Mouse (Mus musculus): ENCODE results near the gene Stk11.
A peak's percentile ranks its signal among the peaks of the same experiment; 100 is the strongest.

DNA sequence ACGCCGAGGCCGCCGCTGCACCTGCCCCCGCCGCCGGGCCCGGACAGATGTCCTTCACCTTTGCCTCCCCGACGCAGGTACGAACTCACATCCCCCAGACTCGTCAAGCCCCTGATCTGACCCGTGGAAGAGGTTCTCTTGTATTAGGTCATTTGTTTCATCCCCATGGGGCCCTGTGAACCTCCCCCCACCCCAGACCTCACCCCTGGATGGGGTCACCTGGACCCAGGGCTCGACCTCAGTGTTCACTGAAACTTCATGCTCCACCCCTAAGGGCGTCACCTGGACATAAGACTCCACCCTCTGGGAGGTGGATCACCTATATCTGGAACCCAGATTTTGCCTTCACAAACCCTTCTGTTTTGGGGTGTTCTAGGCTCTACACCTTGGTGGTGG, 26.9 kb downstream of the Stk11 start:
- TF ChIP-seq POLR2A (IDR thresholded peaks at IDR 0.05; ENCODE audit: low read depth, low read length) = no peak
- TF ChIP-seq CTCF (conservative IDR thresholded peaks at IDR 0.05 in 1 of 2, IDR thresholded peaks at IDR 0.05 in 1 of 2; ENCODE audit: low read depth in 2 of 2, low read length in 2 of 2) = no peak
- TF ChIP-seq MAFK (IDR thresholded peaks at IDR 0.05; ENCODE audit: insufficient replicate concordance, low read length) = no peak
- TF ChIP-seq JUN (IDR thresholded peaks at IDR 0.05; ENCODE audit: insufficient read depth, low read depth, low read length) = no peak
- no peak for TF ChIP-seq EP300 (IDR thresholded peaks at IDR 0.05; ENCODE audit: low read length)
- TF ChIP-seq POLR2AphosphoS2 (IDR thresholded peaks at IDR 0.05; ENCODE audit: low read depth, low read length) = no peak
- TF ChIP-seq ZMIZ1 (IDR thresholded peaks at IDR 0.05; ENCODE audit: low read depth, low read length) = peak; percentile 11; the same call in 1 of the 2 replicates
- TF ChIP-seq SIN3A (IDR thresholded peaks at IDR 0.05; ENCODE audit: low read length) = peak; percentile 12; the same call in 1 of the 2 replicates
- no peak for TF ChIP-seq MAZ (IDR thresholded peaks at IDR 0.05; ENCODE audit: low read depth, low read length)
- no peak for TF ChIP-seq HCFC1 (IDR thresholded peaks at IDR 0.05; ENCODE audit: low read depth, low read length)
- TF ChIP-seq BHLHE40 (IDR thresholded peaks at IDR 0.05; ENCODE audit: low read depth, low read length) = no peak

Data from CH12.LX (cell line).